Mouse (Mus musculus): ENCODE data around the gene Slc9a3r1. TPM values are rescaled to one million over a fixed set of nuclear protein-coding genes. Genes with fewer than 3 reads are reported as not detected.

Gene Slc9a3r1
- polyA plus RNA-seq, 1 experiment = 223 TPM

- H3K9me3 ChIP-seq = peaks cover 10% of the 10 kb centered on the region
- peaks cover 41% of the 10 kb centered on the region for H3K27me3 ChIP-seq (replicated peaks)
- no peak overlapping the region for H3K4me3 ChIP-seq (replicated peaks)
- H3K4me1 ChIP-seq = peaks cover 43% of the 10 kb centered on the region
- peaks cover 1% of the 10 kb centered on the region for H3K36me3 ChIP-seq (replicated peaks; ENCODE audit: low read length)
- no peak for TF ChIP-seq GATA1 (IDR thresholded peaks at IDR 0.05; ENCODE audit: borderline replicate concordance, low read length)
These were observed 12.3 kb upstream of the Slc9a3r1 start for GRCm38 (mm10) chr11:115150741-115151254.

DNA sequence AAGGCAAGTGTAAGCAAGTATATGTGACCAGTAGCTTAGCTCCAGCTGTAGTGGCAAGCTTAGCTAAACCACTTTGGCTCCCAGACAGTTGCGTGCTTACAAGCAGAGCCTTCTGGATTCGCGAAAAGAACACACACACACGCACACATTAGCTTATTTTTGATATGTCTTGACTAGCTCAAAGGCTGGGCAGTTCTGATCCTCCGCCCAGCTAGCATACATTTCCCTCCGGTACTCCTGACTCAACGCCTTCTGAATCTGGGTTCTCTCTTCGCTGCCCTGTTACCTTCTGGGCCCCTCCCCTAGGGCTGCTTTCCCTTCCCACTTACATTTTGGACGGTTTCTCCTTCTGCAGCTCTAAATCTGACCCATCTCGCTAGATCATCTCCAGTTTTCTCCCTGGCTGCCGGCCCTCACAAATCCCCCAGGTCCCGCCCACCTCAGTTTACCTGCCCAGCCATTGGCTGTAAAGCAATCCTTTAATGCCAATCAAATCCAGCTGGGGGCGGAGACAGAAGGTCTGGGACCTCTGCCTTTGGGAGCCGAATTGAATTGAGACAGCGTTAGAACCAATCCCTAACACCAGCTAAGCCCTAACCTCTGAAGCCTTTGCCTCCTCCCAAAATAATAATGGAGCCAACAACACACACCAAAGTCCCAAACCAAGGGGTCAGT, 11.2 kb upstream of the Slc9a3r1 start:
- H3K4me3 ChIP-seq (replicated peaks) = no peak overlapping the region
- H3K27me3 ChIP-seq (replicated peaks) = peaks cover 37% of the 10 kb centered on the region

GRCm38 (mm10) chr11:115153088-115153487, 10.1 kb upstream of the Slc9a3r1 start:
- Histone ChIP-seq H3K27me3 (replicated peaks) (peaks cover 27% of the 10 kb centered on the region), H3K9me3 (peaks cover 10% of the 10 kb centered on the region), H3K36me3 (replicated peaks; ENCODE audit: low read length) (peaks cover 20% of the 10 kb centered on the region), H3K4me3 (replicated peaks) (peak overlapping the region; percentile 95), H3K4me1 (peaks cover 63% of the 10 kb centered on the region)
- TF ChIP-seq GATA1 (IDR thresholded peaks at IDR 0.05; ENCODE audit: borderline replicate concordance, low read length) (no peak), FLI1 (IDR thresholded peaks at IDR 0.05; ENCODE audit: low read length) (no peak)

More for the DNA sequence above, 11.2 kb upstream of the Slc9a3r1 start:
- TF ChIP-seq FLI1 (IDR thresholded peaks at IDR 0.05; ENCODE audit: low read length) (no peak), GATA1 (IDR thresholded peaks at IDR 0.05; ENCODE audit: borderline replicate concordance, low read length) (no peak)
- peaks cover 54% of the 10 kb centered on the region for H3K4me1 ChIP-seq
- peaks cover 10% of the 10 kb centered on the region for H3K9me3 ChIP-seq
- peaks cover 10% of the 10 kb centered on the region for H3K36me3 ChIP-seq (replicated peaks; ENCODE audit: low read length)

DNA sequence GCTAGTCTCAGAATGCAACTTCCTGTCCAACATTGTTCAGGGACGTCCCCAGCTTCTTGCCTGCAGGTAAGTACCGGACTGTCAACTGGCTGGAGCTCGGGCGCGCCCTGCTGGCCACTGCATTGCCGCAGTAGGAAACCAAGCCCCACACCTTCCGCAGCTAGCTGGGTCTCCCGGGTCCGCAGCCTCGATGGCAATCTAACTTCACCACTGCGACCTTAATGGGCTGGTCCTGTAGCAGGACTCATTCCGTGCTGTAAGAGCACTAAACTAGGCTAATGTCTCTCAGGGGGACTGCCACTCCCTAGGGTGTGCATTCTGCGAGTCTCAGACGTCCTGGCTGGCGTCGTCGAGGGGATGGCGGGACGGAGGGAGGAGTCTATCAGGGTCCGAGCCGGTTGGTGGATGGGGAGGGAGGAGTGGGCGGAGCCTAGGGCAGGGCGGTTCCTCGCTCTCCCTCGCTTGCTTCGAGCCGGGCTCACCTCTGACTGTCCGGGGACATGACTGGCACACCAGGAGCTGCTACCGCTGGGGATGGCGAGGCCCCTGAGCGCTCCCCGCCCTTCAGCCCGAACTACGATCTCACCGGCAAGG, 9.3 kb upstream of the Slc9a3r1 start:
- peaks cover 24% of the 10 kb centered on the region for H3K27me3 ChIP-seq (replicated peaks)
- TF ChIP-seq GATA1 (IDR thresholded peaks at IDR 0.05; ENCODE audit: borderline replicate concordance, low read length) (no peak), FLI1 (IDR thresholded peaks at IDR 0.05; ENCODE audit: low read length) (no peak)
- peaks cover 69% of the 10 kb centered on the region for H3K4me1 ChIP-seq
- H3K4me3 ChIP-seq (replicated peaks) = peak overlapping the region; percentile 95
- peaks cover 24% of the 10 kb centered on the region for H3K36me3 ChIP-seq (replicated peaks; ENCODE audit: low read length)
- H3K9me3 ChIP-seq = peaks cover 10% of the 10 kb centered on the region

DNA sequence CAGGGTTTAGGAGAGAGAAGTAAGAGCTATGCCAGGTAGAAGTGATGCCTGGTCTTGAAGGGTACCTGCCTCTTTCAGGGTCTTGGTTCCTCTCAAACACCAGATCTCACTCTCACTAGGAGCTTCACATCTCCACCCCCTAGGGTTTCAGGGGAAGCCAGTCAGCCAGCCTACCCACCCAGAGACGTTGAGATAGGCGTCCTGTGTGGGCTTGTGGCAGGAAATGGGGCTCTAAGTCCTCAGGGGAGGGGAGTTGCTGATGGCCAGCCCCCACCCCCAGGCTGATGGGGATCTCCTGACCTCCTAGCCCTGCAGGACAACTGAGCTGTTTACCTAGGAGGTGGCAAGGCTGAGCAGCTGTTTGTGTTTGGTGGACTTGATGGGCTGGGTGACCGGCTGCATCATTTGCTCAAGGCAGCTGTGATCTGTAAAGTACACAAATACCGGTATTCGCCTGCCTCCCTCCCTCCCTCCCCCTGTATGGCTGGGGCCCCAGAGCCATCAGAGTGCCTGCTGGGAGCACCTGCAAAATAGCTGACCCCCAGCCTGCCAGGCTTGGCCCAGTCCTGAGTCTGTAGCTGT, 8.0 kb upstream of the Slc9a3r1 start:
- no peak for TF ChIP-seq GATA1 (IDR thresholded peaks at IDR 0.05; ENCODE audit: borderline replicate concordance, low read length)
- TF ChIP-seq FLI1 (IDR thresholded peaks at IDR 0.05; ENCODE audit: low read length) = no peak
- H3K36me3 ChIP-seq (replicated peaks; ENCODE audit: low read length) = peaks cover 38% of the 10 kb centered on the region
- H3K4me1 ChIP-seq = peaks cover 83% of the 10 kb centered on the region
- peaks cover 20% of the 10 kb centered on the region for H3K27me3 ChIP-seq (replicated peaks)
- H3K4me3 ChIP-seq (replicated peaks) = peak overlapping the region; percentile 95
- H3K9me3 ChIP-seq = no peaks in the 10 kb centered on the region

DNA sequence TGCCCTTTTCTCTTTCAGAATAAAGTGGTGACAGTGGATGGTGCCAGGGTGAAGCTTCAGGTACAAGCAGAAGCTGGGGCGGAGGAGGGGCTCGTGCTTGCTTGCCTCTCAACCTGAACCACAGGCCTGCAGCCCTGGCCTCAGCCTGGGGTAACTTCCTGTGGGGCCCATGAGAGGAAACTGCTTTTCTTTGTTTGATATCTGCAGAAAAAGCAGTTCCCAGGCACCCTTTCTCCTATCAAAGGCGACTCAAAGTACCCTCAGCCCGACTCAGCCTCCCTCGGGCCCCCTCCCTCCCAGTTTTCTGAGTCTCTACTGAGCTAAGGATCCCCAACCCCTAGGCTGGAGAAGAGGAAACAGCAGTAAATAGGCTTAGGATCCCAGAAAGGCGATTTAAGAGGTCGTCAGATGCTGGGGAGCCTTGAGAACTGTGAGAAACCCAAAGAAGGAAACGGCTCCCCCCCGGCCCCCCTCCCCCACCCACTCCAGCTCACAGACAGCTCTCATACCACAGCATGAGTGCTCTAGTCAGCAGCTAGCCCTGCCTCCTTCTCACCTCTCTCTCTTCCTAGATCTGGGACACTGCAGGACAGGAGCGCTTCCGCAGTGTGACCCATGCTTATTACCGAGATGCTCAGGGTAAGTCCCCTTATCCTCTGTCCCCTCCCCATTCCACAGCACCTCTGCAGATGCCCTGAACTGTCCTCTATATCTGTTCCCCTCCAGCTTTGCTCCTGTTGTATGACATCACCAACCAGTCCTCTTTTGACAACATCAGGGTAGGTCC, 5.0 kb upstream of the Slc9a3r1 start:
- Histone ChIP-seq H3K4me3 (replicated peaks) (peak overlapping the region; percentile 87), H3K9me3 (no peaks in the 10 kb centered on the region), H3K27me3 (replicated peaks) (no peaks in the 10 kb centered on the region), H3K36me3 (replicated peaks; ENCODE audit: low read length) (peaks cover 51% of the 10 kb centered on the region), H3K4me1 (peaks cover 97% of the 10 kb centered on the region)
- TF ChIP-seq FLI1 (IDR thresholded peaks at IDR 0.05; ENCODE audit: low read length) (no peak), GATA1 (IDR thresholded peaks at IDR 0.05; ENCODE audit: borderline replicate concordance, low read length) (no peak)

DNA sequence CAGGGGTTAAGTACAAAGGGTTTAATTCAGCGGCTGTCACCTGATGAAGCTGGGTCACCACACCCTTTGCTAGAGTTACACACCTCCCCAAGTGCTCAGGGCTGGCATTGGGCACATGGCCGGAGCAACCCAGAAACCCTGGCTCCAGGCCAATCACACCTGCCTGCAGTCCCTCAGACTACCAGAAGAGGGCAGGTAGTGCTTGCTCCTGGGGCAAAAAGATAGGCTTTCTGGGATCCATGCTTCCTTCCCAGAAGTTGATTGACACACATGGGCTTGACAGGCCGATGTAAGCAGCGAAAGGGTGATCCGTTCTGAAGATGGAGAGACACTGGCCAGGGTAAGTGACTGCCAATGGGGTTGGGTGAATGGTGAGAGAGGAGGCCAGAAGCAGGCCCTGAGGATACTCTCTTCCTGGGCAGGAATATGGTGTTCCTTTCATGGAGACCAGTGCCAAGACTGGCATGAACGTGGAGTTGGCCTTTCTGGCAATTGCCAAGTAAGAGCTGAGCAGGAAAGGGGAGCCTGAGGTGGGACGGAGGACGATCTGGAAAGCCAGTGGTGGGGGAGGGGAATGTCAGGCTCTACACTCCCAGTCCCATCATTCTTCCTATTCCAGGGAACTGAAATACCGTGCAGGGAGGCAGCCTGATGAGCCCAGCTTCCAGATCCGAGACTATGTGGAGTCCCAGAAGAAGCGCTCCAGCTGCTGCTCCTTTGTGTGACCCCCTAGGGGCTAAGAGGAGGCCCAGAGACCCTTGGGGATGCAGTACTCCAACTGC, 2.9 kb upstream of the Slc9a3r1 start:
- no peaks in the 10 kb centered on the region for H3K9me3 ChIP-seq
- H3K27me3 ChIP-seq (replicated peaks) = no peaks in the 10 kb centered on the region
- no peak overlapping the region for H3K4me3 ChIP-seq (replicated peaks)
- TF ChIP-seq GATA1 (IDR thresholded peaks at IDR 0.05; ENCODE audit: borderline replicate concordance, low read length) (no peak), FLI1 (IDR thresholded peaks at IDR 0.05; ENCODE audit: low read length) (no peak)
- peaks cover 51% of the 10 kb centered on the region for H3K36me3 ChIP-seq (replicated peaks; ENCODE audit: low read length)
- peaks cover 85% of the 10 kb centered on the region for H3K4me1 ChIP-seq

- peaks cover 55% of the 10 kb centered on the region for H3K36me3 ChIP-seq (replicated peaks; ENCODE audit: low read length)
- no peaks in the 10 kb centered on the region for H3K27me3 ChIP-seq (replicated peaks)
- peak overlapping the region; percentile 19 for H3K4me3 ChIP-seq (replicated peaks)
- peaks cover 85% of the 10 kb centered on the region for H3K4me1 ChIP-seq
- no peaks in the 10 kb centered on the region for H3K9me3 ChIP-seq
- TF ChIP-seq GATA1 (IDR thresholded peaks at IDR 0.05; ENCODE audit: borderline replicate concordance, low read length) = no peak
These were observed 2.1 kb upstream of the Slc9a3r1 start for GRCm38 (mm10) chr11:115160883-115161577.
